Mouse (Mus musculus): ENCODE measurements around the gene Prss28.

The Prss28 gene

DNA sequence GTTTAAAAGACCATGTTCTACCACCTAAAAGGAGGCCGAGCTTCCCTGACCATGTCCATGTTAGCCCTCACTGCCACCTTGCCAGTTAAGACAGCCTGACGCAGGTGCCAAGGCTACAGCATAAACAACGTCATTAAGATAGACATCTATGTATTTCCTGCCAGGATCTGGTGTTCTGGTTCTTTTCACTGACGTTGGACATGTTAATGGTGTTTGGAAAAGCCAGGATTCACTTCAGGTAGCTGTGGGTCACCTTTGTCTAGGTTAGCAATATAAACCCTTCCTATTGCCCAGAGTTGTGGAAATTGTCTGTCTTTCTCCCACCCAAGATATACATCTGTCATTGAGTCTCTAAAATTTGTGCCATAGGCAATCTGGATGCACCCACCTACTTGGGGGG is at the start of gene Prss28:
Gene Prss28 (plus strand): TSS at position 301 of the 400 bp plus-strand sequence.
- DNase-seq (ENCODE audit: low read depth, low spot score), result no peak

DNA sequence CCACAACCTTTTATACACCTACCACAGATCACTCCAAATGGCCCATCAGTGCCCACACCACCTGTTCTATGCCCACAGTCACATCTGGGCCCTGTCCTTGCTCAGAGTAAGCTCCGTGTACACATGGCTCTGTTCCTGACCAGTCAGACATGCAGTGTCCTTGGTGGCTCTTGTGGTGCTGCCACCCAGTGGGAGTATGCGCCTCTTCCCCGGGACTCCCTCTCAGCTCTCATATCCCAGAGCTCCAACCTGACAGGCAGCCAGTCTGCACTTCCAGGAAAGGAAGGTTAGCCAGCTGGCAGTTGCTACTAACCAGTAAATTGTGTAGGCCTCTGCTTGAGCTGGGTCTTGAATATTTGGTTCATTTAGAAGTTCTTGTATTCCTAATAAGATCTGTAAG is 44.0 kb upstream of the Prss28 start:
- no peak for DNase-seq (ENCODE audit: low read depth, low spot score)

DNA sequence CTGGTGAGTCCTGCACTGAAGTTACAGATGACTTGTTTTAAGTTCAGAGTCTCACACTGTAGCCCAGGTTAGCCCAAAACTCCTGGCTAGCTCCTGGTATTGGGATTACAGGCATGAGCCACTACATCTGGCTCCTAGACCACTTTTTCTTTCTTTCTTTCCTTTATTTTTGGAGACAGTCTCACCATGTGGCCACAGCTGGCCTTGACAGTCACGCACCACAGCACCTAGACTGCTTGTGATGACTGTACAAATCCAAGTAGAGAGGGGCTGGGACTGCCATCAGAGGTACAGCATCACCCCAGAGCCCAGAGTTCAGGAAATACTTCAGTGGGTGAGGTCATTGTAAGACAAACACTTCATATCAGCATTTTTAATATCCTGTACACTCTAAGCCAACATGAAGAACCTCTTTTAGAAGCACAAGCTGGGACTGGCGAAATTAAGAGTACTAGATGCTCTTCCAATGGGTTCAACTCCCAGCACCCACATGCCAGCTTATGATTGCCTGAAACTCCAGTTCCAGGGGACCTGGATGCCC is 37.6 kb upstream of the Prss28 start:
- DNase-seq (ENCODE audit: low read depth, low spot score), result no peak

DNA sequence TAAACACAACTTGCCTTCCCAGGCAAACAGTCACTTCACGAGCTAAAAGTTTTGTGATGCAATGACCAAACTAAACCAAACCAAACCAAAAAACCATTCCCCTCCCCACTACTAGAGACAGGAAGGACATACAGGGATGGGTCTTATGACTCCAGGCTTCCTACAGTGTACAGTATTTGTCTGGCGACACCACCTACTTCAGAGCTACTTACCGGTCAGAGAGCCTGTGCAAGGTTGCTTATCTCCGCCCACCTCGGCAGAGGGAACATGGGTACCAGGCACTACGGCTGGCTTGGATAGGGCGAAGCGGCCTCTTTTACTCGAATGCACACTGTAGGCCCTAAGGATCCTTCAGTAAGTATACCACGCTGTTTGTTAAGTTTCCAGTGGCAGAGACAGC is 36.1 kb upstream of the Prss28 start:
- DNase-seq (ENCODE audit: low read depth, low spot score), result no peak

DNA sequence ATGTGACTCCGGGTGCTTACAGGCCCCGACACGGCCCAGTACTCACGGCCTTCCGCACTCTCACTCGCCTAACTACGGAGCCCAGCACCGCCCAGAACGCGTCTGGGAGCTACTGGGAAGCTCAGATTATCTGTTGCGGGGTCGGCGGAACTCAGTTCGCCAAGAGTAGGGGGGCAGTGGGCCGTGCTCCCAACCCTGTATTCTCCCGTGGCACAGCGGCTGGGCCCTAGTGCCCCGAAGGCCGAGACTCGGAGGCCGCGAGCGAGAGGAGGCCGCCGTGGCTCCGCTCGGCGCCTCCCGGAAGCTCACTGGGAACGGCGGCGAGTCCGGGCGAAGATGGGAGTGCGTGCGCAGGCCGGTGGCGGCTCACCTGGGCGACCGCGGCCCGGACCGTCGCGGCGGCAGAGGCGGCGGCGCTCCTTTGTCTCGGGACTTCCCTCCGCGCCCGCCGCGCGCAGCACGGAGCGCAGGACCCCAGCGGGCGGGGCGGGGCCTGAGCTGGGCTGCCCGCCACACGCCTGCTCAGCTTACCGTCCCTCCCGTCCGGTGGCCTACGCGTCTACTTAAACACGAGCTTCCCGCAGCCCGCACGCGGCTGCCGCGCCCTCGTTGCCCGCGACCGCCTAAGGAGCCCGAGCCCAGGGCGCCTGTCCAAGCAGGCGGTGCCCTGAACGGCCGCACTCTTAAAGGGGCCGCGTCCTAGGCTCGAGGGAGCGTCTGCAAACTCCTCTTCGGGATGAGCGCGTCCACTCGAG is 35.3 kb upstream of the Prss28 start:
- peak; percentile 40 for DNase-seq (ENCODE audit: low read depth, low spot score)

DNA sequence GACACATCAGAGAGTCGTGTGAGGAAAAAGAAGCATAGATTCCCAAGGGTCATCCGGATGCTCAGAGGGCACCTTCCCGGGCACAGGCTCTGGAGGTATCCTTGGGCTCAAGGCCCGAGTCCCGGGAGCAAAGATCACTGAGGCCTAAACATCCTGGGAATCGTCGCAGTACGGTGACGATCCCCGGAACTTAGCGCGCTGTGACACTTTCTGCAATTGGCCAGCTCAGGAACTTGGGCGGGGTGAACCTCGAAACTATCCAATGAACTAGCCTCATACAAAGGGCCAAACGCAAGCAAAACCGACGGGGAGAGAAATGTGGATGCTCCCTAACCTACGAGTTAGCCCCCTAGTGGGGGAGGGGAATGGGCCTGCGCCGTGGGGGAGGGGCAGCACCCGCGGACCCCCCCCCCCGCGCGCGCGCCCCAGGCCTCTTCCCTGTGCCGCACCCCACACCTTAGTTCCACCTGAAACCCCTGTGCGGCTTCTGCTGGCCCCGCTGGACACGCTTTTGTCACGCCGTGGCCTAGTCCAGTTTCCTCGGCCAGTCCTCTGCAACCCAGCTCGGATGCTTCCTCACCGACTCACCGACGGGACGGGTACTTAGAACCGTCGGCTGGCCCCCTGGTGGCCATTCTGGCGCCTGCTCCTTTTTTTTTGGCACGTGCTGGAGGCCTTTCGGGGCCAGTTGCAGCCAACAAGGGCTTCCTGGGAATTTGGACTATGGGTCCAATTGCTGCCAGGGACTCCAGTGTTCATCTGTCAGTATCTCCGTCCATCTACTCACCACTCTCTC is 34.5 kb upstream of the Prss28 start:
- DNase-seq (ENCODE audit: low read depth, low spot score), result peak; percentile 99

DNA sequence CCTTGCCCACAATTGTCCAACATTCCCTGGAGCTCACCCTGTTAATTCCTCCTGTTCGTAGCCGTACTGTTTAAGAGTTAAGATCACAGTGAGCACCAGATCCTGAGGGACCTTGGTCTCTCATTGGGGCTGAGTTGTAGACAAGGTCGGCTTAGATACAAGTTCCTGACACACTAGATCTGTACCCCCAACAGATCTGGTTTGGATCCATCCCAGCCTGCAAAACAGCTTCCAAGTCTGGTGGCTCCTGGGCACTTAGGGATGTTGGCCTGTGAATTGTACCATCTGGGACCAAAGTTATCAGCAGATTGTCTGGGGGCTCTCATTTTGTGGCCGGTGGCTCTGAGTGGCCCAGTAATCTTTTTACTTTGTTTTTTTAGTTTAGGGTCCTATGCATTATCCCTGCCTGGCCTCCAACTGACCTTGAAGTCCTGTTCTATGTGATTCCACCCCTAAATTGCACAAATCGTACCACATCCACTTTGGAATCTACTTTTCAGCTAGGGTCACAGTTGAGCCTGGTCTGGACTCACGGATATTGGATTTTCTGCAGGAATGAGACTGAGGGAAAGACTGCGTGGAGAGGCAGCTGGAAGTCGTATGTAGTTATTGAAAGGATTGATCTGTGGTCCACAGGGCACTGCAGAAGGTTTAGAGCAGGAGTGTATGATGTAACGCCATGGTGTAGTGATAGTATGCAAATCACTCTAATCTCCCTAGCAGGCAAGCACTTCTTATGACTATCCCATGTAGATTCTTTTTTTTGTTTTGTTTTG is 33.7 kb upstream of the Prss28 start, which contains the start of gene Ube2i:
Gene Ube2i (minus strand): TSS at position 52 of the 776 bp plus-strand sequence.
- no peak for DNase-seq (ENCODE audit: low read depth, low spot score)

DNA sequence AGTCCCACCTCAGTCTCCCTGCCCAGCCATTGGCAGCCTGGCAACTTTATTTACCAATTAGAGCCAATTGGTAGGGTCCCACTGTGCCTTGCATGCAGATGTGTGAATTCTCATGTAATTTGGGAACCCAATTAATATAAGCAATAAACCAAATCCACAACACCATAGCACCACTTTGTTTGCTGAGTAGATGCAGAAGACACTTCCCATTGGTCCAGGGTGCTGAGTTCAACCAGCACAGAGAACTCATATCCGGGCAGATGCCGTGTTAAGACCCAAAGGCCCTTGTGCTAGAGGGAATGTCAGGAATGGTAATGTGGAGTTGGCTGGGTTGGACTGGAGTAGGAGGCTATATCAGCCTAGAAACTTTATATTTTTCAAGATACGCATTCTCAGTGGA is 32.6 kb upstream of the Prss28 start:
- DNase-seq (ENCODE audit: low read depth, low spot score), result no peak

DNA sequence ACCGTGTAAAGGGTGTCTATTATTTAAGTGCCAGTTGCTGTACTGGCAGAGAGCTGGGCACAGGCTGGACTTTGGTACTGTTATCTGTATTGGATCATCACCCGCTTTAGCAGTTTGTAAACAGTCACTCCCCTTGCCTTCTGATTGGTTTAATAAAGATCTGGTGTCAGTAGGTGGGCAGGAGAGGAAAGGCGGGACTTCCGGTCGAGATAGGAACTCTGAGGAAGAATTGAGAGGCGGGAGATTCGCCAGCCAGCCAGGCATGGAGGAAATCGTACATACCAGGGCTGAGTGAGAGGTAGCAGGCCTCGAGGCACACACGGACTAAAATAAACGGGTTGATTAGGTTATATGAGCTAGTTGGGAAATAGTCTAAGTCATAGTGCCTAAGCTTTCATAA is 26.3 kb upstream of the Prss28 start:
- no peak for DNase-seq (ENCODE audit: low read depth, low spot score)

DNA sequence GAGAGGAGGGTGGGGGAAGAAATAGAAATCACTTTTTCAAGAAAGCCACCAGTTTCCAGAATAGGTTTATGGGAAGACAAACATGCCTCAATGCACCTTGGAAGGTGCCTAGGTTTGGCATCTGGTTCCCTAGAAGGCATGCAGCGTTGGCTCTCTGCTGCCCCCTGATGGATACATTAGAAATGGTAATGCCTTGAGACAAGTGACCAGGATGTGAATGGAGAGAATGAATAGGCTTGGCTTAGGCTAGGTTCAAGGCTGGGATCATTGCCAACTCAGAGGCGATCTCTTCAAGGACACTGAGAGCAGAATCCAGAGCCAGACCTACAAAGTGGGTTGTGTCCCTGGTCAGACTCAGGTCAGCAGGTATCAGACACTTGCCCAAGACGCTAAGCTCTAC is 23.4 kb upstream of the Prss28 start:
- DNase-seq (ENCODE audit: low read depth, low spot score), result peak; percentile 69

DNA sequence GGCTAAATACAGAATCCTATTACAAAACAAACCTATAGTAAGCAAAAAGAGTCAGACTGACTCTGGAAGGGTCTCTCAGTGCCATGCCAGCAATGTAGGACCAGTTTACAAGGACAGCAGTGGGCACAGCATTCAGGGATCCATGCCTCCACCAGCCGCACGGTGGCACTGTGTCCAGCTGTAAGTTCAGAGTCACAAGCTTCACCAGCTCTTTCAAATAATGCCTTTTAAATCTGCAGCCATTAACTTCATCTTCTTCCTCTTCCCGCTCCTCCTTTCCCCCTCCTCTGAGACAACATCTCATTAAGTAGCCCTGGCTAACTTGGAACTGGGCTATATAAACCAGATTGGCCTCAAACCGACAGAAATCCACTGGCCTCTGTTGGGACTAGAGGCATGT is 19.6 kb upstream of the Prss28 start:
- no peak for DNase-seq (ENCODE audit: low read depth, low spot score)

DNA sequence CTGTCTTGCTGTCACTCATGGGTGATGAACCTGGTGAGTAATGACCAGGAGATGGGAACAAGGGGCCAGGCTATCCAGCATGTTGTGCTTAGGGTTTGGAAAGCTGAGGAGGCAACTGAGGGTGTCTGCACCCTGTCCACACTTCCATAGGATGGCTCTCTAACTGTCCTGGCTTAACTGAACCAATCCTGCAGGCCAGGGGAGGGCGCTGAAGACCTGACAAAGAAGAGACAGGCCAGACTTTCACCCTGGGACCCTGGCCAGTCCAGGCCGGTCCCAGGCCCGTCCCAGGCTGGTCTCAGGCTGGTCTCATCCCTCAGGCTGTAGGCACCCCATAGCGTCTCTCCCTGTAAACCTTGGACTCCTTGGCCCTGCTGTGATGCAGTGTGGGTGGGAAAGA is 18.0 kb upstream of the Prss28 start:
- no peak for DNase-seq (ENCODE audit: low read depth, low spot score)

DNA sequence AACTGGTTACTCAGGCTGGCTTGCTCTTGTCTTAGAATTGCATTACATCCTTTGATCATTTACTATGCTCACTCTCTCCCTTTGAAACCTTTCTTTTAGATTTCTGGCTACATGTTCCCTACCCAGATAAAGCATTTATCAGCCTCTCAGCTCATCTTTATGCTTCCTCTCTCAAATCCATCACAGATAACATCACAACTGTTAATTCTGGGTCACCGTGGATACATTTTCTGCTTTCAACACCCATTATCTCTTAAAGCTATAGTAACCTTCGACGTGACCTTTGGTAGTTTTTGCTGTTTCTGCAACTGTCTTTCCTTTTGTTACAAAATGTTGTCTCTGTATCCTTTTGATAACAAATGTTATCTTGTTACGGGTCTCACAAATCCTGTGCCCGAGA is 15.0 kb upstream of the Prss28 start:
- no peak for DNase-seq (ENCODE audit: low read depth, low spot score)

DNA sequence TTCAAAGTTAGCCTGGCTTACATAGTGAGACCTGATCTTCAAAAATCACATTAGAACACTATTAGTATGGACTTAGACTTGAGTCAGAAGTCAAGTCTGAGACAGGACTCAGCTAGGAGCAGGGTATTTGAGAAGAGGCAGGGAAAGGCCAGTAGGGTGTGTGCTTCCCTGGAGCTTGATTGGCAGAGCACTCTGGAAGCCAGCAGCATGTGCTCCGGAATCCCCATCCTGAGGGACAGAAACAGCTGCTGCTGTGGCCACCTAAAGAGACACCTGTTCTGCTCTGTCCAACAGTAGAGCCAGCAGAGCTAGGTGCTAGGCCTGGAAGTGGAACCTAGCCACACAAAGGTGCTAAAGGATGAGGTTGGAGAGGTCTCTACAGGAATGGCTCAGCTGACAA is 14.3 kb upstream of the Prss28 start:
- DNase-seq (ENCODE audit: low read depth, low spot score), result no peak

DNA sequence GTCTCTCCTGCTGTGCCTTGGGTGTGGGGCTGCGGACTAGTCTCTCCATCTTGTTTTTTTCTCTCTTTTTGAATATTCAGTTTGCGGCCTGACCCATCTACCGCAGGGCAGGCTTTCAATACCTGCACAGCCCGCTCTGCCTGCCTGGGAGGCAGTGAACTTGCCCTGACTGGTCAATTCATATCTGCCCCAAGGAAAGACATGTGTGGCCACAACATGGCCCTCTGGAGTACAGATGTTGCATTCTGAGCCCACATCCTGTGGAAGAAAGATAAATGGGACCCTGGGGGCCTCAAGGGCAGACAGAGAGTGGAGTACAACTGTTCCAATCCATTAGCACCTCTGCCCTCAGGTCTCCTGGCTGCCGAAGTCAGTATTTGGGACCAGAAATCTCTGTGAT is 10.4 kb upstream of the Prss28 start, which contains the start of gene Prss34:
Gene Prss34 (plus strand): TSS at position 301 of the 400 bp plus-strand sequence.
- DNase-seq (ENCODE audit: low read depth, low spot score), result no peak

DNA sequence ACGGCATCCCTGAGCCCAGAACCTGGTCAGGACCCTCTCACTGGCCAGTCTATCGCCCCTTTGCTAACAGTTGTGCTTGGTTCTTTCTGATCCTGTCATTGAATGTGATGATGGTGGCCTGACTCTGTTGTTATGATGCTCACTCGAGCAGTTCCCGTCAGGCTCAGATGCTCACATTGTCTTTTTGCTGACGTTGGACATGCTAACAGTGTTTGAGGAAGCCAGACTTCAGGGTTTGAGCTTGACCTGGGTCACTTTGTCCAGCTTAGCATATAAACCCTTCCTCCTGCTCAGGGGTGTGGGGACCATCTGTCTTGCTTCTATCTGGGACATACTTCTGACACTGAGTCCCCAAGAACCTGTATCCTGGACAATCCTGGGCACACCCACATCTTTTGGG is 9.9 kb downstream of the Prss28 start, which contains the start of gene Prss29:
Gene Prss29 (plus strand): TSS at position 301 of the 400 bp plus-strand sequence.
- DNase-seq (ENCODE audit: low read depth, low spot score), result no peak

DNA sequence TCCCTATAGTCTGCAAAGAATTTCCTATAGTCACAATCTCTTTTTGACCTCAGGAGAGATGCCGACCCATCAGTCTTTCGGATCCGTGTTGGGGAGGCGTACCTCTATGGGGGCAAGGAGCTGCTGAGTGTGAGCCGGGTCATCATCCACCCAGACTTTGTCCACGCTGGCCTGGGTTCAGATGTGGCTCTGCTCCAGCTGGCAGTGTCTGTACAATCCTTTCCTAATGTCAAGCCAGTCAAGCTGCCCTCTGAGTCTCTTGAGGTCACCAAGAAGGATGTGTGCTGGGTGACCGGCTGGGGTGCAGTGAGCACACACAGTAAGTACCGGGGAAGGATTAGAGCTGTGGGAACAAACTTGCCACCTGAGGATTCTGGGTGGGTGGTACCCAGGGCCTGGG is 12.4 kb downstream of the Prss28 start:
- DNase-seq (ENCODE audit: low read depth, low spot score), result no peak

DNA sequence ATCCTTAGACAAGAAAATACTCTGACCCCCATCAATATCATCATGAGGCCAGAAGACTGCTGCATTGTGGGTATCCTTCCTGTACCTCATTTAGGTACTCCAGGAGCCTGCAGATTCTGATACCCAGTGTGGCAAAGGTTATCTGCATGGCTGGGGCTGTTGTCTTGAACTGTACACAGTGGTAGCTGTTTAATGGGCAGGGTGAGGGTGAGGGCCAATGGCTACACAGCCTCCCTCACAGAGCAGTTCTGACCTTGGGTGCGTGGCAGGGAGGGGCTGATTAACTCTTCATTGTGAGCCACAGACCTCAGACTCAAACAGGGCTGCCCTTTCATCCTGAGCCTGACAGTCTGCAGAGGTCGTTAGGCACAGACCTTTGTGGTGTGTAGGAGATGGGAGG is 14.5 kb downstream of the Prss28 start:
- no peak for DNase-seq (ENCODE audit: low read depth, low spot score)

DNA sequence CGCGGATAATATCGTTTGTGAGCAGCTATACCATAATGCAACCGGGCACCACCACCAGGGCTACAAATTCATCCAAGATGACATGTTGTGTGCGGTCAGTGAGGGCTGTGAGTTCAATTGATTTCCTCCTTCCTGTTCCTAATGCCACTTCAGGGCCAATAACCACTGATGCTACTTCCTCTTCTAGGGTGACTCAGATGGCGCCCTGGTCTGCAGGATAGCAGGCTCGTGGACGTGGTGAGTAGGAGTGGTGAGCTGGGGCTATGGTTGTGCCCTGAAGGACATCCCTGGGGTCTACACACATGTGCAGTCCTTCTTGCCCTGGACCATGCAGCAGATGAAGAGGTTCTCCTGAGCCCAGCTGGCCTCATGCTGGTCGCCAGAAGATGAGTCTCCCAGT is 23.9 kb downstream of the Prss28 start:
- no peak for DNase-seq (ENCODE audit: low read depth, low spot score)

DNA sequence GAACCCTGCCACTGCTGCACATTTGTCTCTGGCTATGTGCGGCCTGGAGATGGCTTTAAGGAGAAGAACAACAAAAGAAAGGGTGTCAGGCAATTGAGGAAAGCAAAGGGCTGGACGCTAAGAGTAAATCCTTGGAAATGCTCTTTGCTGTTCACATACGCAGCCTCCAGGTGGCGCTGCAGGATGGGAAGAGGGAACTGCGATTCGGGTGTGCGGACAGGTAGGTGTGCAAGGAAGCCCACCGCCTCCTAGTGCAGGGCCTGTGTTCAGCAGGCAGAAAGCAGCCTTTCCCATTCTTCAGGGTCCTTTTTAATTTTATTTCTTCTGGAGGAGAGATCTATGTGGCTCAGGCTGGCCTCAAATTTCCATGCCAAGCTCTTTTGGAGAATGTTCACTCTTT is 25.5 kb downstream of the Prss28 start:
- DNase-seq (ENCODE audit: low read depth, low spot score), result peak; percentile 70

DNA sequence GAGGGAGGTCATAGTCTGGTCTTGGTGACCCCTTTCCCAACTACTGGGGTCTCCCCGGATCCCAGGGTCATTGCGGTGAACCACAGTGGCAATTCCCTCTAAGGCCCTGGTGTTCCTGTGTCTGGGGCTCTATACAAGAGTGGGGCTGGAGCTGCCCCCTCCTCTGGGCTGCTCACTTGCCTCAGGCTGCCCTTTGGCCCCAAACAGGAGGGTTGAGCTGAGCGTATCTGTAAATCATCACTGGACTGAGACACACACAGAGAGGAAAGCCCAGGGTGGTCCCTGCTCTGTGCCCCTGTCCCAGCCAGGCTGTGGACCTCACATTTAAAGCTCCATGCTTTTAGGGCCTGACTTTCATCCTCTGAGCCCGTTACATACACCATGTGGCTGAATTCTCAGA is 29.8 kb downstream of the Prss28 start:
- DNase-seq (ENCODE audit: low read depth, low spot score), result no peak

DNA sequence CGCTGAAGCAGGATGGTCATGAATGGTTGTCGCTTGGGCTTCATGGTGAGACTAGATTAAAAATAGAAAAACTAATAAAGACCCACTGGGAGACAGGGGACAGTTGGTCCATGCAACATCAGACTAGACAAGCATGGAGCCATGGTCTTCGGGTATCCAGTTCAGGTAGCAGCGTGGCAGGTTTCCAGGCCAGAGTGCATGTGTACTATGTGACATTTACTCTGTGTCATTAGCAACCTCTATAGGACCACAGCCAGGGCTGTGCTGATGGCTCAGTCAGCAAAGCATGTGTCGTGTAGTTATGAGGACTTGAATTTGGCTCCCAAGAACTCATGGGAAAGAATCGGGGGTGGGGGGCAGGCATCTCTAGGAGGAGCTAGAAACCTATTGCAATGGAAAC is 31.6 kb downstream of the Prss28 start:
- no peak for DNase-seq (ENCODE audit: low read depth, low spot score)
